Mouse (Mus musculus): ENCODE results near the gene Pdlim5. TPM values are rescaled to one million over a fixed set of nuclear protein-coding genes. Genes with fewer than 3 reads are reported as not detected.

Pdlim5 gene
- polyA plus RNA-seq, 1 experiment from 2014 or later: 17.5 TPM

GRCm38 (mm10) chr3:142421470-142421869 is 26.0 kb upstream of the Pdlim5 start:
- H3K27me3 ChIP-seq (ENCODE audit: control insufficient read depth, insufficient read depth, low read length): no peaks in the 10 kb centered on the region
- WGBS: 86% methylated on average over 3 of the region's 3 CpGs
- DNase-seq (ENCODE audit: low spot score, missing footprints): no peak

DNA sequence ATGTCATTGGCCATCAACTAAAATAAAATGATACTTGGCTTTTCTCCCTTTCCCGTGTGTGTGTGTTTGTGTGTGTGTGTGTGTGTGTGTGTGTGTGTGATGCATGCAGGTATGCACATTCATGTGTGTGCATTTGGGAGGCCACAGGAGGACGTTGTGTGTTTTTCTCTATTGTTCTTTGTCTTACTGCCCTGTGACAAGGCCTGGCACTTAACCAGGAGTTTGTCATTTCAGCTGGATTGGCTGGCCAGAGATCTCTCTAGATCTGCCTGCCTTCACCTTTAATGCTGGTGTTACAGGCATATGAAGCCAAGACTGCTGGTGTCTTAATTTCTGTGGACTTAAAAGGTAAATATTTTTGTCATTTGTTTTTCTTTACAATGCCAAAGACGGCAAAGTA is 22.5 kb upstream of the Pdlim5 start:
- Histone ChIP-seq H3K4me3 (ENCODE audit: low read depth, low read length) (no peak overlapping the region), H3K4me1 (ENCODE audit: control insufficient read depth, insufficient read depth, low read length) (no peaks in the 10 kb centered on the region), H3K9ac (ENCODE audit: low read length) (no peak overlapping the region), H3K27me3 (ENCODE audit: control insufficient read depth, insufficient read depth, low read length) (no peaks in the 10 kb centered on the region), H3K36me3 (ENCODE audit: control insufficient read depth, insufficient read depth, low read length) (no peaks in the 10 kb centered on the region), H3K27ac (ENCODE audit: low read depth, low read length) (no peak overlapping the region), H3K9me3 (ENCODE audit: control insufficient read depth, low read length) (no peaks in the 10 kb centered on the region), H3K4me2 (no peak overlapping the region)
- DNase-seq (ENCODE audit: low spot score, missing footprints): no peak
- WGBS: 78% methylated on average over 3 of the region's 3 CpGs
- no peak for ATAC-seq (ENCODE audit: low FRiP score)

More at GRCm38 (mm10) chr3:142421470-142421869, 26.0 kb upstream of the Pdlim5 start:
- no peak overlapping the region for H3K4me2 ChIP-seq
- no peak for ATAC-seq (ENCODE audit: low FRiP score)
- no peak overlapping the region for H3K27ac ChIP-seq (ENCODE audit: low read depth, low read length)
- H3K4me3 ChIP-seq (ENCODE audit: low read depth, low read length): no peak overlapping the region
- H3K9ac ChIP-seq (ENCODE audit: low read length): no peak overlapping the region
- H3K9me3 ChIP-seq (ENCODE audit: control insufficient read depth, low read length): no peaks in the 10 kb centered on the region
- H3K4me1 ChIP-seq (ENCODE audit: control insufficient read depth, insufficient read depth, low read length): no peaks in the 10 kb centered on the region
- H3K36me3 ChIP-seq (ENCODE audit: control insufficient read depth, insufficient read depth, low read length): no peaks in the 10 kb centered on the region

DNA sequence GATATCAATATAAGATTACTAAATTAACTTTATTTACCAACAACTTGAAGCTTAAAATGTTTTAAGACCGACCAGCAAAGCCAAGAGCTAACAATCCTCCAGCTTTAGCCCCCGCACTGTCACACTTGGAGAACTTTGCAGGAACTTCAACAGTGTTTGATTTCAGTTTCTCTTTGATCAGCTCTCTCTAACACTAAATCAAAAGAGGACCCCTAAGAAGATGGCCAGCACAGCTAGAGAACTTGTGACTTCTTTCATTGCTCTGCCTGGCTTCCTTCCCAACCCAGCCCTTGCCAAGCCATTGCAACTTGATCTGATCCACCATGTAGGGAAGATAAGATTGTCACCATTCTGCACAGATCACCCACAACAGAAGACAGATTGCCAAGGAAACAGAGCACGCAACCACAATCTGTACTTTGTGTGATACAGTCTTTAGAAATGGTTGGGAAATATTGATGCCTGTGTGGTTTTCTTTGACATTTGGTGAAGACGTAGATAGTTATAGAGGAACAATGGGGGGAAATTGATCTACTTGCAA is 17.9 kb upstream of the Pdlim5 start:
- Histone ChIP-seq H3K9ac (ENCODE audit: low read length) (no peak overlapping the region), H3K27ac (ENCODE audit: low read depth, low read length) (no peak overlapping the region), H3K4me3 (ENCODE audit: low read depth, low read length) (no peak overlapping the region), H3K4me1 (ENCODE audit: control insufficient read depth, insufficient read depth, low read length) (no peaks in the 10 kb centered on the region), H3K27me3 (ENCODE audit: control insufficient read depth, insufficient read depth, low read length) (no peaks in the 10 kb centered on the region), H3K36me3 (ENCODE audit: control insufficient read depth, insufficient read depth, low read length) (no peaks in the 10 kb centered on the region), H3K4me2 (no peak overlapping the region), H3K9me3 (ENCODE audit: control insufficient read depth, low read length) (no peaks in the 10 kb centered on the region)
- DNase-seq (ENCODE audit: low spot score, missing footprints) (no peak), ATAC-seq (ENCODE audit: low FRiP score) (no peak)
- 86% methylated on average over 4 of the region's 4 CpGs for WGBS

GRCm38 (mm10) chr3:142410930-142411329 is 15.4 kb upstream of the Pdlim5 start:
- ATAC-seq (ENCODE audit: low FRiP score): no peak
- H3K36me3 ChIP-seq (ENCODE audit: control insufficient read depth, insufficient read depth, low read length): no peaks in the 10 kb centered on the region
- H3K27me3 ChIP-seq (ENCODE audit: control insufficient read depth, insufficient read depth, low read length): no peaks in the 10 kb centered on the region
- DNase-seq (ENCODE audit: low spot score, missing footprints): no peak
- H3K9ac ChIP-seq (ENCODE audit: low read length): no peak overlapping the region
- H3K27ac ChIP-seq (ENCODE audit: low read depth, low read length): no peak overlapping the region
- H3K9me3 ChIP-seq (ENCODE audit: control insufficient read depth, low read length): no peaks in the 10 kb centered on the region
- H3K4me3 ChIP-seq (ENCODE audit: low read depth, low read length): no peak overlapping the region
- no peaks in the 10 kb centered on the region for H3K4me1 ChIP-seq (ENCODE audit: control insufficient read depth, insufficient read depth, low read length)
- H3K4me2 ChIP-seq: no peak overlapping the region

DNA sequence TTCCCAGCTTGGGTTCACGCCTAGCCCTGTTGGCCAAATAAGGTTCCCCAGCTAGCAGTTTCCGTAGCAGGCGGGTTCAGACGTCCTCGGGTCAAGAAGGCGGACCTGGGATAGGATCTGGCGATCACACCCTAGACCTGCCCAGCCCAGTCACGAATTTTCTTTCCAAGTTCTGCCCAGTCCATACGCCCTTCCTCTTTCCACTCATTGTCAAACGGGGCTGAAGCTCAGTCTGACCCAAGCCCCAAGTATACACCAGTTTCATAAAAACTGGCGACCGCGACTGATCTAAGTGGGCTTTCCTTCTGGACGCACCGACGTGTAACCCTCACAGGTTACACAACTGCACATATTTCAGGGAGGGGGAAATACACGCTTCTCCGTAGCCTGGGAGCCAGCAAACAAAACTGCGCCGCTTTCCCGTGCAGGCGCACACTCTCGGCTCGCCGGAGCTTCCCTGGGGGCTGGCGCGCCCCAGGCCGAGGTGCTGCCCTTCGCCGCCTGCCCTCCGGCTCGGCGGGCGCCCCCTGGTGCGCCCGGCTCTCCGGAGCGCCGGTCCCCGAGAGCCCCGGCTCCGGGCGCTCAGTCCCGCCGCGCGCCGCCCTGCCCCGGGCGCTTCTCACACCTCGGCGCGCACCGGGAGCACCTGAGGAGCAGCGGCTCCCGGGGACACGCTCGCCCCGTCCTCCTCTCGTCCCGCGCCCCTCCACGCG is 544 bp downstream of the Pdlim5 start:
- H3K9ac ChIP-seq (ENCODE audit: low read length): peak overlapping the region; percentile 67
- no peaks in the 10 kb centered on the region for H3K27me3 ChIP-seq (ENCODE audit: control insufficient read depth, insufficient read depth, low read length)
- H3K36me3 ChIP-seq (ENCODE audit: control insufficient read depth, insufficient read depth, low read length): no peaks in the 10 kb centered on the region
- peak overlapping the region; percentile 76 for H3K4me2 ChIP-seq
- no peaks in the 10 kb centered on the region for H3K9me3 ChIP-seq (ENCODE audit: control insufficient read depth, low read length)
- under 1% methylated on average over 64 of the region's 64 CpGs for WGBS
- H3K4me1 ChIP-seq (ENCODE audit: control insufficient read depth, insufficient read depth, low read length): no peaks in the 10 kb centered on the region
- no peak overlapping the region; the same call in 1 of the 2 replicates for H3K27ac ChIP-seq (ENCODE audit: low read depth, low read length)
- DNase-seq (ENCODE audit: low spot score, missing footprints) (peak; percentile 94), ATAC-seq (ENCODE audit: low FRiP score) (peak; percentile 15)
- H3K4me3 ChIP-seq (ENCODE audit: low read depth, low read length): peak overlapping the region; percentile 77

GRCm38 (mm10) chr3:142394000-142394411 is 1.5 kb downstream of the Pdlim5 start:
- no peaks in the 10 kb centered on the region for H3K36me3 ChIP-seq (ENCODE audit: control insufficient read depth, insufficient read depth, low read length)
- no peak for ATAC-seq (ENCODE audit: low FRiP score)
- H3K4me2 ChIP-seq: peak overlapping the region; percentile 76
- H3K27me3 ChIP-seq (ENCODE audit: control insufficient read depth, insufficient read depth, low read length): no peaks in the 10 kb centered on the region
- H3K27ac ChIP-seq (ENCODE audit: low read depth, low read length): no peak overlapping the region
- DNase-seq (ENCODE audit: low spot score, missing footprints): peak; percentile 87
- WGBS: 62% methylated on average over 9 of the region's 9 CpGs
- no peaks in the 10 kb centered on the region for H3K4me1 ChIP-seq (ENCODE audit: control insufficient read depth, insufficient read depth, low read length)
- H3K9me3 ChIP-seq (ENCODE audit: control insufficient read depth, low read length): no peaks in the 10 kb centered on the region
- H3K4me3 ChIP-seq (ENCODE audit: low read depth, low read length): no peak overlapping the region
- no peak overlapping the region for H3K9ac ChIP-seq (ENCODE audit: low read length)

GRCm38 (mm10) chr3:142391531-142391930 is 4.0 kb downstream of the Pdlim5 start:
- Histone ChIP-seq H3K27me3 (ENCODE audit: control insufficient read depth, insufficient read depth, low read length) (no peaks in the 10 kb centered on the region), H3K4me1 (ENCODE audit: control insufficient read depth, insufficient read depth, low read length) (no peaks in the 10 kb centered on the region), H3K27ac (ENCODE audit: low read depth, low read length) (no peak overlapping the region), H3K4me2 (no peak overlapping the region), H3K9me3 (ENCODE audit: control insufficient read depth, low read length) (no peaks in the 10 kb centered on the region), H3K36me3 (ENCODE audit: control insufficient read depth, insufficient read depth, low read length) (no peaks in the 10 kb centered on the region), H3K9ac (ENCODE audit: low read length) (no peak overlapping the region), H3K4me3 (ENCODE audit: low read depth, low read length) (no peak overlapping the region)
- ATAC-seq (ENCODE audit: low FRiP score) (no peak), DNase-seq (ENCODE audit: low spot score, missing footprints) (no peak)
- 54% methylated on average over 5 of the region's 5 CpGs for WGBS

GRCm38 (mm10) chr3:142390288-142390687 is 5.2 kb downstream of the Pdlim5 start:
- WGBS: 17% methylated on average over 2 of the region's 2 CpGs
- Histone ChIP-seq H3K27me3 (ENCODE audit: control insufficient read depth, insufficient read depth, low read length) (no peaks in the 10 kb centered on the region), H3K36me3 (ENCODE audit: control insufficient read depth, insufficient read depth, low read length) (no peaks in the 10 kb centered on the region), H3K9ac (ENCODE audit: low read length) (no peak overlapping the region), H3K4me1 (ENCODE audit: control insufficient read depth, insufficient read depth, low read length) (no peaks in the 10 kb centered on the region), H3K9me3 (ENCODE audit: control insufficient read depth, low read length) (no peaks in the 10 kb centered on the region), H3K4me2 (no peak overlapping the region), H3K4me3 (ENCODE audit: low read depth, low read length) (no peak overlapping the region), H3K27ac (ENCODE audit: low read depth, low read length) (no peak overlapping the region)
- DNase-seq (ENCODE audit: low spot score, missing footprints) (no peak), ATAC-seq (ENCODE audit: low FRiP score) (no peak)

GRCm38 (mm10) chr3:142388189-142388588 is 7.3 kb downstream of the Pdlim5 start:
- H3K9ac ChIP-seq (ENCODE audit: low read length): no peak overlapping the region
- ATAC-seq (ENCODE audit: low FRiP score) (no peak), DNase-seq (ENCODE audit: low spot score, missing footprints) (no peak)
- H3K4me2 ChIP-seq: no peak overlapping the region
- no peaks in the 10 kb centered on the region for H3K27me3 ChIP-seq (ENCODE audit: control insufficient read depth, insufficient read depth, low read length)
- WGBS: 57% methylated on average over 4 of the region's 4 CpGs
- no peak overlapping the region for H3K4me3 ChIP-seq (ENCODE audit: low read depth, low read length)
- no peaks in the 10 kb centered on the region for H3K4me1 ChIP-seq (ENCODE audit: control insufficient read depth, insufficient read depth, low read length)
- H3K27ac ChIP-seq (ENCODE audit: low read depth, low read length): no peak overlapping the region
- no peaks in the 10 kb centered on the region for H3K9me3 ChIP-seq (ENCODE audit: control insufficient read depth, low read length)
- no peaks in the 10 kb centered on the region for H3K36me3 ChIP-seq (ENCODE audit: control insufficient read depth, insufficient read depth, low read length)

Measured in midbrain, embryonic 11.5 days (tissue).